Mouse (Mus musculus): ENCODE results near the gene Nudt3. TPM values are rescaled to one million over a fixed set of nuclear protein-coding genes. Genes with fewer than 3 reads are reported as not detected.

Nudt3 gene
- polyA plus RNA-seq, 1 experiment from 2014 or later = 269 TPM

- Histone ChIP-seq H3K9me3 (ENCODE audit: control insufficient read depth, low read length) (no peaks in the 10 kb centered on the region), H3K4me1 (ENCODE audit: control insufficient read depth, insufficient read depth, low read depth, low read length) (no peaks in the 10 kb centered on the region), H3K9ac (ENCODE audit: low read depth, low read length) (no peak overlapping the region), H3K4me3 (ENCODE audit: low read length) (no peak overlapping the region), H3K27ac (ENCODE audit: low read depth, low read length) (no peak overlapping the region), H3K27me3 (replicated peaks; ENCODE audit: control insufficient read depth, insufficient read depth, low read length) (no peaks in the 10 kb centered on the region), H3K4me2 (ENCODE audit: low read length) (no peak overlapping the region), H3K36me3 (ENCODE audit: control insufficient read depth, insufficient read depth, low read length) (no peaks in the 10 kb centered on the region)
- 82% methylated on average over 3 of the region's 3 CpGs for WGBS
- no peak for ATAC-seq
These were observed 89.9 kb downstream of the Nudt3 start for GRCm38 (mm10) chr17:27533354-27533753.

- Histone ChIP-seq H3K4me2 (ENCODE audit: low read length) (no peak overlapping the region), H3K9ac (ENCODE audit: low read depth, low read length) (no peak overlapping the region), H3K27ac (ENCODE audit: low read depth, low read length) (no peak overlapping the region), H3K27me3 (replicated peaks; ENCODE audit: control insufficient read depth, insufficient read depth, low read length) (no peaks in the 10 kb centered on the region), H3K36me3 (ENCODE audit: control insufficient read depth, insufficient read depth, low read length) (no peaks in the 10 kb centered on the region), H3K9me3 (ENCODE audit: control insufficient read depth, low read length) (no peaks in the 10 kb centered on the region), H3K4me1 (ENCODE audit: control insufficient read depth, insufficient read depth, low read depth, low read length) (no peaks in the 10 kb centered on the region), H3K4me3 (ENCODE audit: low read length) (no peak overlapping the region)
- ATAC-seq = no peak
- 94% methylated on average over 8 of the region's 8 CpGs for WGBS
These were observed 91.2 kb downstream of the Nudt3 start for GRCm38 (mm10) chr17:27532095-27532494.

Other genes with a start within 250 kb of the Nudt3 start
- 9.3 and 10.0 TPM in 2 replicates for gene Grm4, start 102.1 kb downstream of the Nudt3 start, polyA plus RNA-seq (2015; fragmentation: Nextera tagmentation; extraction: Ambion mirVana)
- 144 and 155 TPM in 2 replicates for gene Hmga1, start 67.0 kb downstream of the Nudt3 start, polyA plus RNA-seq (2015; fragmentation: Nextera tagmentation; extraction: Ambion mirVana)
- 77.2 and 83.3 TPM in 2 replicates for gene AI413582, start 57.7 kb downstream of the Nudt3 start, polyA plus RNA-seq (2015; fragmentation: Nextera tagmentation; extraction: Ambion mirVana)
- not detected in 2 replicates for gene RPS10-NUDT3, start 11.7 kb upstream of the Nudt3 start, polyA plus RNA-seq (2015; fragmentation: Nextera tagmentation; extraction: Ambion mirVana)
- gene Rps10, start 13.2 kb upstream of the Nudt3 start, polyA plus RNA-seq (2015; fragmentation: Nextera tagmentation; extraction: Ambion mirVana) = 404 and 408 TPM in 2 replicates
- gene Pacsin1, start 32.0 kb upstream of the Nudt3 start, polyA plus RNA-seq (2015; fragmentation: Nextera tagmentation; extraction: Ambion mirVana) = 67.0 and 77.9 TPM in 2 replicates
- gene Spdef, start 105.5 kb upstream of the Nudt3 start, polyA plus RNA-seq (2015; fragmentation: Nextera tagmentation; extraction: Ambion mirVana) = 0.60 and 1.6 TPM in 2 replicates
- 9.9 and 10.3 TPM in 2 replicates for gene D17Wsu92e, start 197.2 kb upstream of the Nudt3 start, polyA plus RNA-seq (2015; fragmentation: Nextera tagmentation; extraction: Ambion mirVana)
- gene Snrpc, start 214.7 kb upstream of the Nudt3 start, polyA plus RNA-seq (2015; fragmentation: Nextera tagmentation; extraction: Ambion mirVana) = 198 and 207 TPM in 2 replicates
- 5.3 and 6.3 TPM in 2 replicates for gene Uhrf1bp1, start 232.9 kb upstream of the Nudt3 start, polyA plus RNA-seq (2015; fragmentation: Nextera tagmentation; extraction: Ambion mirVana)